Mouse (Mus musculus): Measurements from ENCODE around the gene Gc. TPM values are rescaled to one million over a fixed set of nuclear protein-coding genes. Genes with fewer than 3 reads are reported as not detected.

The Gc gene
- polyA plus RNA-seq, 1 experiment = 0.51 TPM

GRCm38 (mm10) chr5:89461817-89462216, 4.1 kb upstream of the Gc start:
- TF ChIP-seq POLR2A (IDR thresholded peaks at IDR 0.05; ENCODE audit: control insufficient read depth, extremely low read depth, insufficient read depth, low read length, poor library complexity) (no peak), CTCF (IDR thresholded peaks at IDR 0.05; ENCODE audit: borderline replicate concordance, control insufficient read depth, extremely low read depth, insufficient read depth, low read length, poor library complexity) (no peak)
- H3K36me3 ChIP-seq (ENCODE audit: control insufficient read depth, insufficient read depth, low read length) = no peaks in the 10 kb centered on the region
- no peak overlapping the region for H3K4me3 ChIP-seq (ENCODE audit: control insufficient read depth, insufficient read depth, low read length)
- H3K27me3 ChIP-seq (ENCODE audit: control insufficient read depth, insufficient read depth, low read length) = no peaks in the 10 kb centered on the region
- WGBS = 81% methylated on average over 4 of the region's 4 CpGs
- no peaks in the 10 kb centered on the region for H3K4me1 ChIP-seq (replicated peaks; ENCODE audit: control insufficient read depth, insufficient read depth, low read length)
- H3K27ac ChIP-seq (ENCODE audit: control insufficient read depth, insufficient read depth, low read length) = no peak overlapping the region
- DNase-seq = no peak

- H3K4me3 ChIP-seq (ENCODE audit: control insufficient read depth, insufficient read depth, low read length) = no peak overlapping the region
- no peaks in the 10 kb centered on the region for H3K4me1 ChIP-seq (replicated peaks; ENCODE audit: control insufficient read depth, insufficient read depth, low read length)
- no peak for DNase-seq
- H3K36me3 ChIP-seq (ENCODE audit: control insufficient read depth, insufficient read depth, low read length) = no peaks in the 10 kb centered on the region
- TF ChIP-seq CTCF (IDR thresholded peaks at IDR 0.05; ENCODE audit: borderline replicate concordance, control insufficient read depth, extremely low read depth, insufficient read depth, low read length, poor library complexity) (no peak), POLR2A (IDR thresholded peaks at IDR 0.05; ENCODE audit: control insufficient read depth, extremely low read depth, insufficient read depth, low read length, poor library complexity) (no peak)
- no peaks in the 10 kb centered on the region for H3K27me3 ChIP-seq (ENCODE audit: control insufficient read depth, insufficient read depth, low read length)
- H3K27ac ChIP-seq (ENCODE audit: control insufficient read depth, insufficient read depth, low read length) = no peak overlapping the region
Observed at GRCm38 (mm10) chr5:89459591-89459990, 1.9 kb upstream of the Gc start.

- H3K27me3 ChIP-seq (ENCODE audit: control insufficient read depth, insufficient read depth, low read length) = no peaks in the 10 kb centered on the region
- no peaks in the 10 kb centered on the region for H3K4me1 ChIP-seq (replicated peaks; ENCODE audit: control insufficient read depth, insufficient read depth, low read length)
- WGBS = 84% methylated on average over 2 of the region's 2 CpGs
- H3K27ac ChIP-seq (ENCODE audit: control insufficient read depth, insufficient read depth, low read length) = no peak overlapping the region
- DNase-seq = no peak
- no peak overlapping the region for H3K4me3 ChIP-seq (ENCODE audit: control insufficient read depth, insufficient read depth, low read length)
- no peaks in the 10 kb centered on the region for H3K36me3 ChIP-seq (ENCODE audit: control insufficient read depth, insufficient read depth, low read length)
- TF ChIP-seq CTCF (IDR thresholded peaks at IDR 0.05; ENCODE audit: borderline replicate concordance, control insufficient read depth, extremely low read depth, insufficient read depth, low read length, poor library complexity) (no peak), POLR2A (IDR thresholded peaks at IDR 0.05; ENCODE audit: control insufficient read depth, extremely low read depth, insufficient read depth, low read length, poor library complexity) (no peak)
Observed at GRCm38 (mm10) chr5:89458987-89459386, 1.3 kb upstream of the Gc start.

- 51% methylated on average over 8 of the region's 8 CpGs for WGBS
- Histone ChIP-seq H3K4me3 (ENCODE audit: control insufficient read depth, insufficient read depth, low read length) (no peak overlapping the region), H3K27ac (ENCODE audit: control insufficient read depth, insufficient read depth, low read length) (no peak overlapping the region), H3K27me3 (ENCODE audit: control insufficient read depth, insufficient read depth, low read length) (no peaks in the 10 kb centered on the region), H3K4me1 (replicated peaks; ENCODE audit: control insufficient read depth, insufficient read depth, low read length) (no peaks in the 10 kb centered on the region), H3K36me3 (ENCODE audit: control insufficient read depth, insufficient read depth, low read length) (no peaks in the 10 kb centered on the region)
- TF ChIP-seq CTCF (IDR thresholded peaks at IDR 0.05; ENCODE audit: borderline replicate concordance, control insufficient read depth, extremely low read depth, insufficient read depth, low read length, poor library complexity) (peak; percentile 43; the same call in 1 of the 2 replicates), POLR2A (IDR thresholded peaks at IDR 0.05; ENCODE audit: control insufficient read depth, extremely low read depth, insufficient read depth, low read length, poor library complexity) (no peak)
- no peak for DNase-seq
Observed at GRCm38 (mm10) chr5:89455526-89455925, 2.2 kb downstream of the Gc start.

- no peak for TF ChIP-seq CTCF (IDR thresholded peaks at IDR 0.05; ENCODE audit: borderline replicate concordance, control insufficient read depth, extremely low read depth, insufficient read depth, low read length, poor library complexity)
- TF ChIP-seq POLR2A (IDR thresholded peaks at IDR 0.05; ENCODE audit: control insufficient read depth, extremely low read depth, insufficient read depth, low read length, poor library complexity) = no peak
- DNase-seq = no peak
- Histone ChIP-seq H3K27ac (ENCODE audit: control insufficient read depth, insufficient read depth, low read length) (no peak overlapping the region), H3K4me3 (ENCODE audit: control insufficient read depth, insufficient read depth, low read length) (no peak overlapping the region), H3K27me3 (ENCODE audit: control insufficient read depth, insufficient read depth, low read length) (no peaks in the 10 kb centered on the region), H3K4me1 (replicated peaks; ENCODE audit: control insufficient read depth, insufficient read depth, low read length) (no peaks in the 10 kb centered on the region), H3K36me3 (ENCODE audit: control insufficient read depth, insufficient read depth, low read length) (no peaks in the 10 kb centered on the region)
Observed at GRCm38 (mm10) chr5:89450798-89451197, 6.9 kb downstream of the Gc start.

- H3K27ac ChIP-seq (ENCODE audit: control insufficient read depth, insufficient read depth, low read length) = no peak overlapping the region
- H3K27me3 ChIP-seq (ENCODE audit: control insufficient read depth, insufficient read depth, low read length) = no peaks in the 10 kb centered on the region
- no peak overlapping the region for H3K4me3 ChIP-seq (ENCODE audit: control insufficient read depth, insufficient read depth, low read length)
- H3K36me3 ChIP-seq (ENCODE audit: control insufficient read depth, insufficient read depth, low read length) = no peaks in the 10 kb centered on the region
- WGBS = 90% methylated on average over 9 of the region's 9 CpGs
- no peaks in the 10 kb centered on the region for H3K4me1 ChIP-seq (replicated peaks; ENCODE audit: control insufficient read depth, insufficient read depth, low read length)
- TF ChIP-seq POLR2A (IDR thresholded peaks at IDR 0.05; ENCODE audit: control insufficient read depth, extremely low read depth, insufficient read depth, low read length, poor library complexity) (no peak), CTCF (IDR thresholded peaks at IDR 0.05; ENCODE audit: borderline replicate concordance, control insufficient read depth, extremely low read depth, insufficient read depth, low read length, poor library complexity) (no peak)
- DNase-seq = no peak
Observed at GRCm38 (mm10) chr5:89449325-89449724, 8.4 kb downstream of the Gc start.

- 73% methylated on average over 7 of the region's 7 CpGs for WGBS
- DNase-seq = no peak
- Histone ChIP-seq H3K27me3 (ENCODE audit: control insufficient read depth, insufficient read depth, low read length) (no peaks in the 10 kb centered on the region), H3K4me1 (replicated peaks; ENCODE audit: control insufficient read depth, insufficient read depth, low read length) (no peaks in the 10 kb centered on the region), H3K36me3 (ENCODE audit: control insufficient read depth, insufficient read depth, low read length) (no peaks in the 10 kb centered on the region), H3K27ac (ENCODE audit: control insufficient read depth, insufficient read depth, low read length) (no peak overlapping the region), H3K4me3 (ENCODE audit: control insufficient read depth, insufficient read depth, low read length) (no peak overlapping the region)
- TF ChIP-seq CTCF (IDR thresholded peaks at IDR 0.05; ENCODE audit: borderline replicate concordance, control insufficient read depth, extremely low read depth, insufficient read depth, low read length, poor library complexity) (no peak), POLR2A (IDR thresholded peaks at IDR 0.05; ENCODE audit: control insufficient read depth, extremely low read depth, insufficient read depth, low read length, poor library complexity) (no peak)
Observed at GRCm38 (mm10) chr5:89447978-89448377, 9.7 kb downstream of the Gc start.
